Mouse (Mus musculus): ENCODE results near the gene Gins2. TPM values are rescaled to one million over a fixed set of nuclear protein-coding genes. Genes with fewer than 3 reads are reported as not detected.

Gene Gins2
- polyA plus RNA-seq, 1 experiment from 2014 or later, result 17.5 TPM

DNA sequence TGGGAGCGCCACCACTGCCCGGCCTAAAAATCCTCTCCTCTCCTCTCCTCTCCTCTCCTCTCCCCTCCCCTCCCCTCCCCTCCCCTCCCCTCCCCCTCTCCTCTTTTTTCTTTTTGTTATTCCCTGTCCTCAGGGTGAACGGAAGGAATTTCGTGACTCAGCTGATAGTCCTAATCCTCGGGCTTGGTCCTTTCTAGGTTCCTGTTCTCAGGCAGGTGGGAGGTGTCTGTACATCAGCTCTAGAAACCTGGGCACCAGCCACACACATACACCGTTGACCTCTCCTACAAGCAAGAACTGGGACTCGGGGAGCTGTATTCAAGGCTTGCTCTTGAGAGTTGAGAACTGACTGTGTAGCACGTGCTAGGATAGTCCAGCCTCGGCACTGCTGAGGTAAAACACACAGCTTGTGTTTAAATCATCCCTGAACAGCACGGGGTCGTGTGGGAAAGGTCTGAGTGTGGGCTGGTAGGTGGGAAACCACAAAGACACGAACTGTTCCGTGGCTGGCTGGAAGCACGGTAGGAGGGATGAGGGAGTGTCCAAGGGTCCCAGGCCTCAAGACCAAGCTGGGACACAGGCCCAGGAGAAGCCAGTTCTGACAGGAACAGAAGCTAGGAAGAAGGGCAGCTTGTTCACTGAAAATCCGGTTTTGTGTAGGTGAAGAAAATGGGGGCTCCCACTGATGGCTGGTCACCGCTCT, 58.0 kb downstream of the Gins2 start:
- ATAC-seq (ENCODE audit: low FRiP score), result no peak
- H3K27ac ChIP-seq, result 0 out of 2 replicates have a peak overlapping the region, but pooled peaks have one; percentile 72
- 49% methylated on average over 16 of the region's 16 CpGs for WGBS
- no peak overlapping the region; the same call in 1 of the 2 replicates for H3K9ac ChIP-seq
- DNase-seq (ENCODE audit: low spot score), result no peak
- no peaks in the 10 kb centered on the region for H3K9me3 ChIP-seq (ENCODE audit: control insufficient read depth, low read length)
- no peaks in the 10 kb centered on the region for H3K36me3 ChIP-seq (replicated peaks; ENCODE audit: control insufficient read depth, insufficient read depth)
- H3K4me2 ChIP-seq (replicated peaks), result no peak overlapping the region
- H3K4me3 ChIP-seq (replicated peaks; ENCODE audit: low read length), result no peak overlapping the region
- H3K4me1 ChIP-seq (replicated peaks; ENCODE audit: control insufficient read depth, insufficient read depth, low read length), result peaks cover 75% of the 10 kb centered on the region
- H3K27me3 ChIP-seq (ENCODE audit: control insufficient read depth, insufficient read depth, low read length), result no peaks in the 10 kb centered on the region

DNA sequence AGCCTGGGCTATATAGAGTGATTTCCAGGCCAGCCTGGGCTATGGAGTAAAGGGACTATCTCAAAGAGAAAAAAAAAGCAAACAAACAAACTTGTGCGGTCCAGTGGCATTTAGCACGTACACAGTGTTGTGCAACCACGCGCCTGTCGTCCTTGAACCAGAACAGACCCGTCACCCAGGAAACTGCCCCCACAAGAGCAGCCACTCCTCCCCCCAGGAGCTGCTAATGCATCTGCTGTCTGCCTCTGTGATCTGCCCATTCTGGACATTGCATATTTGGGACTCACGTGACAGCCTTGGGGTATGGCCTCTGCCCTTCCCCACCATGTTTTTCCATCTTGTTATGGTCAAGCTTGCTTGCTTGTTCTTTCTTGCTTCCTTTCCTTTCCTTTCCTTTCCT, 59.9 kb downstream of the Gins2 start:
- Histone ChIP-seq H3K9me3 (ENCODE audit: control insufficient read depth, low read length) (no peaks in the 10 kb centered on the region), H3K4me1 (replicated peaks; ENCODE audit: control insufficient read depth, insufficient read depth, low read length) (peaks cover 74% of the 10 kb centered on the region), H3K4me2 (replicated peaks) (no peak overlapping the region), H3K36me3 (replicated peaks; ENCODE audit: control insufficient read depth, insufficient read depth) (no peaks in the 10 kb centered on the region), H3K27ac (no peak overlapping the region), H3K9ac (no peak overlapping the region), H3K27me3 (ENCODE audit: control insufficient read depth, insufficient read depth, low read length) (no peaks in the 10 kb centered on the region), H3K4me3 (replicated peaks; ENCODE audit: low read length) (no peak overlapping the region)
- 41% methylated on average over 7 of the region's 7 CpGs for WGBS
- no peak for DNase-seq (ENCODE audit: low spot score)
- ATAC-seq (ENCODE audit: low FRiP score), result no peak

Small RNA genes within 50 kb of the gene (microRNA-seq; reads per million reads assigned to microRNA genes)
- 0.65 reads per million for gene Mir7687

Other genes starting within 250 kb of the Gins2 start
- gene 1190005I06Rik, start 58.3 kb upstream of the Gins2 start, polyA plus RNA-seq (2014; fragmentation: Nextera tagmentation; extraction: Ambion mirVana), result 12.4 and 15.4 TPM in 2 replicates
- gene Gm27021, start 78.8 kb upstream of the Gins2 start, polyA plus RNA-seq (2014; fragmentation: Nextera tagmentation; extraction: Ambion mirVana), result 4.4 and 10.0 TPM in 2 replicates
- 1,174 and 1,254 TPM in 2 replicates for gene Cox4i1, start 78.9 kb upstream of the Gins2 start, polyA plus RNA-seq (2014; fragmentation: Nextera tagmentation; extraction: Ambion mirVana)
- 113 and 138 TPM in 2 replicates for gene Emc8, start 79.3 kb upstream of the Gins2 start, polyA plus RNA-seq (2014; fragmentation: Nextera tagmentation; extraction: Ambion mirVana)
- 3.2 and 5.1 TPM in 2 replicates for gene Irf8, start 147.1 kb upstream of the Gins2 start, polyA plus RNA-seq (2014; fragmentation: Nextera tagmentation; extraction: Ambion mirVana)